Mouse (Mus musculus): ENCODE measurements around the gene Zdhhc7. TPM values are rescaled to one million over a fixed set of nuclear protein-coding genes. Genes with fewer than 3 reads are reported as not detected.

The Zdhhc7 gene
- total and polyA plus RNA-seq, 3 experiments, result 18.3 to 26.3 (median 23.7) TPM

GRCm38 (mm10) chr8:120093103-120093502 lies 8.2 kb downstream of the Zdhhc7 start:
- no peak overlapping the region for H3K4me2 ChIP-seq (ENCODE audit: insufficient read depth, low read depth, poor library complexity, severe bottlenecking)
- H3K79me2 ChIP-seq (replicated peaks; ENCODE audit: control insufficient read depth, extremely low read depth, insufficient read depth, poor library complexity, severe bottlenecking), result no peaks in the 10 kb centered on the region
- H3K36me3 ChIP-seq (replicated peaks in 1 of 2; ENCODE audit: control insufficient read depth in 1 of 2, insufficient read depth in 1 of 2, low read length in 1 of 2), result peaks cover 30 to 84% of the 10 kb centered on the region in 2 experiments
- H3K9me3 ChIP-seq (replicated peaks; ENCODE audit: low read length), result no peaks in the 10 kb centered on the region
- no peak overlapping the region for H3K4me3 ChIP-seq (replicated peaks in 1 of 3; ENCODE audit: low read depth in 2 of 3, low read length in 2 of 3, poor library complexity in 1 of 3)
- DNase-seq (ENCODE audit: extremely low read depth), result no peak
- TF ChIP-seq JUND (conservative IDR thresholded peaks at IDR 0.05; ENCODE audit: low read depth, low read length), result no peak
- TF ChIP-seq IRF4 (IDR thresholded peaks at IDR 0.05; ENCODE audit: low read depth, low read length), result no peak
- TF ChIP-seq USF1 (IDR thresholded peaks at IDR 0.05; ENCODE audit: low read depth, low read length), result no peak
- no peak for TF ChIP-seq POLR2A (IDR thresholded peaks at IDR 0.05; ENCODE audit: low read depth, low read length)
- TF ChIP-seq MAX (IDR thresholded peaks at IDR 0.05; ENCODE audit: low read length), result no peak
- no peak for TF ChIP-seq KAT2A (IDR thresholded peaks at IDR 0.05; ENCODE audit: insufficient replicate concordance, low read length)
- no peak for TF ChIP-seq NELFE (IDR thresholded peaks at IDR 0.05; ENCODE audit: low read depth, low read length)
- no peak for TF ChIP-seq ZMIZ1 (IDR thresholded peaks at IDR 0.05; ENCODE audit: low read depth, low read length)
- no peak for TF ChIP-seq CTCF (conservative IDR thresholded peaks at IDR 0.05 in 1 of 2, IDR thresholded peaks at IDR 0.05 in 1 of 2; ENCODE audit: low read depth in 2 of 2, low read length in 2 of 2)
- no peak for TF ChIP-seq MYC (IDR thresholded peaks at IDR 0.05; ENCODE audit: low read depth, low read length)
- no peak for TF ChIP-seq USF2 (conservative IDR thresholded peaks at IDR 0.05; ENCODE audit: low read depth, low read length)
- no peak for TF ChIP-seq MXI1 (IDR thresholded peaks at IDR 0.05; ENCODE audit: low read depth, low read length)
- TF ChIP-seq ETS1 (conservative IDR thresholded peaks at IDR 0.05; ENCODE audit: low read depth, low read length), result no peak
- no peak for TF ChIP-seq MAFK (IDR thresholded peaks at IDR 0.05; ENCODE audit: insufficient replicate concordance, low read length)
- TF ChIP-seq RCOR1 (conservative IDR thresholded peaks at IDR 0.05; ENCODE audit: low read depth, low read length), result no peak
- in situ Hi-C loops (cut with MboI; ENCODE audit: low pct_ligation_motif_present, low pct_unique_long_range_greater_than_20kb, low sequenced_read_pairs) (no loop called here), dilution Hi-C loops (cut with MboI; ENCODE audit: extremely low pct_ligation_motif_present, extremely low pct_unique_long_range_greater_than_20kb, low sequenced_read_pairs) (no loop called here)
- peaks cover 0 to 5% of the 10 kb centered on the region in 2 experiments; a peak in 1 of 4 replicates for H3K4me1 ChIP-seq (ENCODE audit: control insufficient read depth in 1 of 2, insufficient read depth in 2 of 2)
- H3K27me3 ChIP-seq (replicated peaks), result no peaks in the 10 kb centered on the region
- H3K27ac ChIP-seq (ENCODE audit: insufficient read depth, low read depth), result no peak overlapping the region
- H3K9ac ChIP-seq (ENCODE audit: insufficient read depth, low read depth), result no peak overlapping the region

GRCm38 (mm10) chr8:120091032-120091431 lies 10.2 kb downstream of the Zdhhc7 start:
- H3K27ac ChIP-seq (ENCODE audit: insufficient read depth, low read depth), result no peak overlapping the region
- dilution Hi-C loops (cut with MboI; ENCODE audit: extremely low pct_ligation_motif_present, extremely low pct_unique_long_range_greater_than_20kb, low sequenced_read_pairs), result no loop called here
- H3K36me3 ChIP-seq (replicated peaks in 1 of 2; ENCODE audit: control insufficient read depth in 1 of 2, insufficient read depth in 1 of 2, low read length in 1 of 2), result peaks cover 50 to 90% of the 10 kb centered on the region in 2 experiments
- H3K9me3 ChIP-seq (replicated peaks; ENCODE audit: low read length), result no peaks in the 10 kb centered on the region
- no peak overlapping the region for H3K4me2 ChIP-seq (ENCODE audit: insufficient read depth, low read depth, poor library complexity, severe bottlenecking)
- no peaks in the 10 kb centered on the region for H3K79me2 ChIP-seq (replicated peaks; ENCODE audit: control insufficient read depth, extremely low read depth, insufficient read depth, poor library complexity, severe bottlenecking)
- no peaks in the 10 kb centered on the region for H3K4me1 ChIP-seq (ENCODE audit: control insufficient read depth in 1 of 2, insufficient read depth in 2 of 2)
- H3K9ac ChIP-seq (ENCODE audit: insufficient read depth, low read depth), result no peak overlapping the region
- DNase-seq (ENCODE audit: extremely low read depth), result no peak
- in situ Hi-C loops (cut with MboI; ENCODE audit: low pct_ligation_motif_present, low pct_unique_long_range_greater_than_20kb, low sequenced_read_pairs), result no loop called here
- no peaks in the 10 kb centered on the region for H3K27me3 ChIP-seq (replicated peaks)
- no peak for TF ChIP-seq UBTF (IDR thresholded peaks at IDR 0.05; ENCODE audit: low read depth, low read length)
- TF ChIP-seq RAD21 (IDR thresholded peaks at IDR 0.05; ENCODE audit: low read depth, low read length), result no peak
- TF ChIP-seq MAZ (IDR thresholded peaks at IDR 0.05; ENCODE audit: low read depth, low read length), result no peak
- no peak for TF ChIP-seq USF1 (IDR thresholded peaks at IDR 0.05; ENCODE audit: low read depth, low read length)
- TF ChIP-seq MYC (IDR thresholded peaks at IDR 0.05; ENCODE audit: low read depth, low read length), result no peak
- TF ChIP-seq E2F4 (IDR thresholded peaks at IDR 0.05; ENCODE audit: insufficient replicate concordance, low read depth, low read length), result no peak
- no peak for TF ChIP-seq CTCF (conservative IDR thresholded peaks at IDR 0.05 in 1 of 2, IDR thresholded peaks at IDR 0.05 in 1 of 2; ENCODE audit: low read depth in 2 of 2, low read length in 2 of 2)
- no peak for TF ChIP-seq JUN (IDR thresholded peaks at IDR 0.05; ENCODE audit: insufficient read depth, low read depth, low read length)
- no peak for TF ChIP-seq IRF4 (IDR thresholded peaks at IDR 0.05; ENCODE audit: low read depth, low read length)
- TF ChIP-seq CHD1 (IDR thresholded peaks at IDR 0.05; ENCODE audit: low read depth, low read length), result no peak
- TF ChIP-seq NELFE (IDR thresholded peaks at IDR 0.05; ENCODE audit: low read depth, low read length), result no peak
- no peak for TF ChIP-seq ETS1 (conservative IDR thresholded peaks at IDR 0.05; ENCODE audit: low read depth, low read length)
- no peak for TF ChIP-seq ZC3H11A (IDR thresholded peaks at IDR 0.05; ENCODE audit: low read depth, low read length)
- no peak for TF ChIP-seq NRF1 (IDR thresholded peaks at IDR 0.05; ENCODE audit: low read depth, low read length)
- no peak for TF ChIP-seq JUND (conservative IDR thresholded peaks at IDR 0.05; ENCODE audit: low read depth, low read length)
- no peak for TF ChIP-seq ZNF384 (IDR thresholded peaks at IDR 0.05; ENCODE audit: low read depth, low read length)
- no peak for TF ChIP-seq POLR2A (IDR thresholded peaks at IDR 0.05; ENCODE audit: low read depth, low read length)
- no peak for TF ChIP-seq TCF12 (IDR thresholded peaks at IDR 0.05; ENCODE audit: low read depth, low read length)
- TF ChIP-seq MXI1 (IDR thresholded peaks at IDR 0.05; ENCODE audit: low read depth, low read length), result no peak
- no peak for TF ChIP-seq USF2 (conservative IDR thresholded peaks at IDR 0.05; ENCODE audit: low read depth, low read length)
- H3K4me3 ChIP-seq (replicated peaks in 1 of 3; ENCODE audit: low read depth in 2 of 3, low read length in 2 of 3, poor library complexity in 1 of 3), result no peak overlapping the region

Data from CH12.LX (cell line).